Mouse (Mus musculus): ENCODE data around the gene Cd99l2.

GRCm38 (mm10) chrX:71442916-71443315 is 49.7 kb downstream of the Cd99l2 start:
- TF ChIP-seq CTCF (IDR thresholded peaks at IDR 0.05; ENCODE audit: low read depth, low read length) = no peak
- no peak for TF ChIP-seq POLR2A (IDR thresholded peaks at IDR 0.05; ENCODE audit: insufficient read depth, low read length)
- TF ChIP-seq EP300 (IDR thresholded peaks at IDR 0.05; ENCODE audit: insufficient read depth, low read depth, low read length) = no peak
